Mouse (Mus musculus): ENCODE data around the gene S100a14. TPM values are rescaled to one million over a fixed set of nuclear protein-coding genes. Genes with fewer than 3 reads are reported as not detected.

S100a14 gene
- total and polyA plus RNA-seq, 3 experiments, result not detected

DNA sequence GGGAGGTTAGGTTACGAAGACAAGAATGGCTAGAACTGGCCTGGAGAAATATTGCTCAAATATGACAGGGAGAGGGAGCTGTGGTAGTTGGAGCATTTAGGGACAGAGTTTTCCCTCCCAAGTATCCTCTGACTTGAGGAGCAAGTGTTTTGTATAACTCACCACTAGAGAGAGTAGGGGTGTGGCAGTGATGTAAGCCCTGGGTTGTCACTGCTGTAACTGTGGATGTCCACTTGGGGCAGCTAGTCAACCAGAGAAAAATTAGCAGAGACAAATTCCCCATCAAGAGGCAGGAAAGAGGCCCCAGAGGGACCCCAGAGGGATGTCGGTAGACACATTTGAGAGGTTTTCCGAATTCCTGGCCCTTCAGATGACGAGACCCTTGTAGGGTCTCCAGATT, 1.2 kb upstream of the S100a14 start:
- DNase-seq (ENCODE audit: low read depth, low spot score), result peak; percentile 90
- H3K4me3 ChIP-seq (ENCODE audit: control insufficient read depth in 1 of 2, insufficient read depth in 1 of 2, low read depth in 2 of 2, low read length in 2 of 2), result no peak overlapping the region

DNA sequence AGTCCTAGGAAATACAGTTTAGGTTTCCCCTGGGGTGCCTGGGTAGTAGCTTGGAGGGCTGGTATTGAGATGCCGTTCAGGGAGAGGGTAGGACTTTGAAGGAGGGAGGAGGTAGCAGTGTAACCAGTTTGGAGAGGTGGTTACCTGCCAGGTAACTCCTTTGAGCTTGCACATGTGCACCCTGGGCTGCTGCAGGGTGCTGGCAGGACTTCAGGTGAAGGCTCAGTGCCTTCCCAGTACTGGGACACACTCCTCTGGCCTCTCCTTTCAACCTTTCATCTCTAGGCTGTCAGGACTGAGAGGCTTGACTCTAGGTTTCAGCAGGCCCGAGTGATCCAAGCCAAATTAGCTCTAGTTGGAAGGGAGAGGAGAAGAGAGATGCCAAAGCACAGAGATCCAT, 580 bp upstream of the S100a14 start:
- TF ChIP-seq MYB (IDR thresholded peaks at IDR 0.05; ENCODE audit: low read depth, low read length), result no peak
- TF ChIP-seq USF2 (IDR thresholded peaks at IDR 0.05; ENCODE audit: borderline replicate concordance in 1 of 2, insufficient read depth in 1 of 2, low read depth in 1 of 2, low read length in 2 of 2), result no peak
- TF ChIP-seq RAD21 (IDR thresholded peaks at IDR 0.05; ENCODE audit: low read depth, low read length), result no peak
- no peak for TF ChIP-seq MYC (IDR thresholded peaks at IDR 0.05; ENCODE audit: low read depth, low read length)

More for the DNA sequence above, 1.2 kb upstream of the S100a14 start:
- no peaks in the 10 kb centered on the region for H3K79me2 ChIP-seq (ENCODE audit: control insufficient read depth, insufficient read depth, low read length, poor library complexity)
- H3K4me1 ChIP-seq (ENCODE audit: control insufficient read depth in 1 of 2, insufficient read depth in 2 of 2, low read length in 2 of 2), result peaks cover 2 to 13% of the 10 kb centered on the region in 2 experiments; a peak in 2 of 4 replicates
- no peak overlapping the region for H3K27ac ChIP-seq (ENCODE audit: control insufficient read depth, low read depth, low read length)
- H3K27me3 ChIP-seq (ENCODE audit: control insufficient read depth in 1 of 2, insufficient read depth in 2 of 2, low read length in 2 of 2), result no peaks in the 10 kb centered on the region
- TF ChIP-seq MAZ (IDR thresholded peaks at IDR 0.05; ENCODE audit: low read depth, low read length) (no peak), SMC3 (IDR thresholded peaks at IDR 0.05; ENCODE audit: low read depth, low read length) (peak; percentile 62), SIN3A (IDR thresholded peaks at IDR 0.05; ENCODE audit: low read length) (peak; percentile 81), TBP (IDR thresholded peaks at IDR 0.05; ENCODE audit: low read depth, low read length) (0 out of 2 replicates have a peak, but pooled peaks have one; percentile 37), CTCF (IDR thresholded peaks at IDR 0.05 in 2 of 3, conservative IDR thresholded peaks at IDR 0.05 in 1 of 3; ENCODE audit: control insufficient read depth in 1 of 3, insufficient read depth in 1 of 3, low read depth in 2 of 3, low read length in 3 of 3, poor library complexity in 1 of 3, severe bottlenecking in 1 of 3) (peak in 2 of 3 experiments; percentile 71 to 78), ELF1 (IDR thresholded peaks at IDR 0.05; ENCODE audit: low read depth, low read length) (0 out of 2 replicates have a peak, but pooled peaks have one; percentile 4), RAD21 (IDR thresholded peaks at IDR 0.05; ENCODE audit: low read depth, low read length) (peak; percentile 51), E2F4 (IDR thresholded peaks at IDR 0.05; ENCODE audit: borderline replicate concordance, low read depth, low read length) (no peak), CHD2 (IDR thresholded peaks at IDR 0.05; ENCODE audit: low read length) (no peak)
- no peak overlapping the region for H3K9ac ChIP-seq (ENCODE audit: control insufficient read depth, low read depth, low read length, poor library complexity, severe bottlenecking)
- H3K36me3 ChIP-seq (ENCODE audit: control insufficient read depth in 1 of 2, insufficient read depth in 2 of 2, low read length in 2 of 2), result no peaks in the 10 kb centered on the region; a peak in 2 of 4 replicates
- H3K9me3 ChIP-seq (replicated peaks; ENCODE audit: insufficient read depth, low read length), result no peaks in the 10 kb centered on the region

DNA sequence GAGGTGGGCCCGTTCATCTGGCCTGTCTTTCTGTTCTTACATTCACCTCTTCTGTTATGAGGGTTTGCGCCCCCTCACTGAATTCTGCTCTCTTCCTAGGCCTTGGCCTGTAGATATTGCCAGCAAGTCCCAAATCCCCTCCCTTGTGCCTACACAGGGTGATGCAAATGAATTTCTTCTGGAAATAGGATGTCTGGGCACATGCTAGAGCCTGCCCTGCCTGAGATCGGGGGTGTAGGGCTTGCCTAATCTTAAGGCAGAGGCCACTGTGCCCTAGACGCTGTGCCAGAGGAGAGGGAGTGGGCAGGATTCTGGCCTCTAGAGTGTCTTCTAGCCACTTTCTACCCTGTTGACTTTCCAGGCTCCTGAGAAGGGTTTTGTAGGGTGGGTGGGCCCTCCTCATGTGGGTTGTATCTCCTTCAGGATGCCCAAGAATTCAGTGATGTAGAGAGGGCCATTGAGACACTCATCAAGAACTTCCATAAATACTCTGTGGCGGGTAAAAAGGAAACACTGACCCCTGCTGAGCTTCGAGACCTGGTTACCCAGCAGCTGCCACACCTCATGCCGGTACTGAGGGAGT, 726 bp downstream of the S100a14 start:
- Histone ChIP-seq H3K4me1 (ENCODE audit: control insufficient read depth in 1 of 2, insufficient read depth in 2 of 2, low read length in 2 of 2) (peaks cover 2 to 13% of the 10 kb centered on the region in 2 experiments; a peak in 2 of 4 replicates), H3K36me3 (ENCODE audit: control insufficient read depth in 1 of 2, insufficient read depth in 2 of 2, low read length in 2 of 2) (no peaks in the 10 kb centered on the region; a peak in 2 of 4 replicates), H3K9me3 (replicated peaks; ENCODE audit: insufficient read depth, low read length) (no peaks in the 10 kb centered on the region), H3K27me3 (ENCODE audit: control insufficient read depth in 1 of 2, insufficient read depth in 2 of 2, low read length in 2 of 2) (peaks cover 5 to 7% of the 10 kb centered on the region in 2 experiments), H3K4me3 (ENCODE audit: control insufficient read depth in 1 of 2, insufficient read depth in 1 of 2, low read depth in 2 of 2, low read length in 2 of 2) (no peak overlapping the region), H3K27ac (ENCODE audit: control insufficient read depth, low read depth, low read length) (no peak overlapping the region), H3K9ac (ENCODE audit: control insufficient read depth, low read depth, low read length, poor library complexity, severe bottlenecking) (no peak overlapping the region), H3K79me2 (ENCODE audit: control insufficient read depth, insufficient read depth, low read length, poor library complexity) (no peaks in the 10 kb centered on the region)
- TF ChIP-seq MYB (IDR thresholded peaks at IDR 0.05; ENCODE audit: low read depth, low read length) (no peak), NRF1 (IDR thresholded peaks at IDR 0.05; ENCODE audit: insufficient read depth, low read depth, low read length, poor library complexity, severe bottlenecking) (no peak), TAL1 (IDR thresholded peaks at IDR 0.05; ENCODE audit: low read length) (no peak), USF2 (IDR thresholded peaks at IDR 0.05; ENCODE audit: borderline replicate concordance in 1 of 2, insufficient read depth in 1 of 2, low read depth in 1 of 2, low read length in 2 of 2) (no peak)
- no peak for DNase-seq (ENCODE audit: low read depth, low spot score)

More for the DNA sequence above, 580 bp upstream of the S100a14 start:
- no peaks in the 10 kb centered on the region for H3K27me3 ChIP-seq (ENCODE audit: control insufficient read depth in 1 of 2, insufficient read depth in 2 of 2, low read length in 2 of 2)
- no peak overlapping the region; the same call in 1 of the 2 replicates for H3K9ac ChIP-seq (ENCODE audit: control insufficient read depth, low read depth, low read length, poor library complexity, severe bottlenecking)
- DNase-seq (ENCODE audit: low read depth, low spot score), result no peak
- no peaks in the 10 kb centered on the region for H3K9me3 ChIP-seq (replicated peaks; ENCODE audit: insufficient read depth, low read length)
- peaks cover 2 to 13% of the 10 kb centered on the region in 2 experiments; a peak in 2 of 4 replicates for H3K4me1 ChIP-seq (ENCODE audit: control insufficient read depth in 1 of 2, insufficient read depth in 2 of 2, low read length in 2 of 2)
- no peaks in the 10 kb centered on the region; a peak in 2 of 4 replicates for H3K36me3 ChIP-seq (ENCODE audit: control insufficient read depth in 1 of 2, insufficient read depth in 2 of 2, low read length in 2 of 2)
- no peaks in the 10 kb centered on the region for H3K79me2 ChIP-seq (ENCODE audit: control insufficient read depth, insufficient read depth, low read length, poor library complexity)
- H3K4me3 ChIP-seq (ENCODE audit: control insufficient read depth in 1 of 2, insufficient read depth in 1 of 2, low read depth in 2 of 2, low read length in 2 of 2), result peak overlapping the region; percentile 36 to 42
- H3K27ac ChIP-seq (ENCODE audit: control insufficient read depth, low read depth, low read length), result no peak overlapping the region
